Mouse (Mus musculus) hindbrain, embryonic 10.5 days (tissue): ENCODE results near the gene Ankrd50. TPM values are rescaled to one million over a fixed set of nuclear protein-coding genes. Genes with fewer than 3 reads are reported as not detected.

ENCODE experiments used
- DNase-seq: peaks from one replicate; pipeline ENCODE4 v3.0.0-alpha.2; 2017; ENCODE audit warnings: low spot score
- H3K27ac ChIP-seq: fragments of 300-500 bp; sonication (generic); 2 replicates; pipeline ENCODE4 v1.5.1; 2016; ENCODE audit warnings: mild to moderate bottlenecking, moderate library complexity
- H3K27me3 ChIP-seq: fragments of 300-500 bp; sonication (generic); 2 replicates; pipeline ENCODE4 v1.6.1; 2016; ENCODE audit warnings: mild to moderate bottlenecking; ENCODE audit not compliant: poor library complexity, insufficient read depth, severe bottlenecking
- H3K36me3 ChIP-seq: fragments of 300-500 bp; sonication (generic); 2 replicates; pipeline ENCODE4 v1.6.1; 2016; ENCODE audit warnings: mild to moderate bottlenecking, moderate library complexity
- H3K4me1 ChIP-seq: fragments of 300-500 bp; sonication (generic); replicated peaks from 2 replicates; pipeline ENCODE4 v1.6.1; 2016; ENCODE audit warnings: mild to moderate bottlenecking
- H3K4me3 ChIP-seq: fragments of 300-500 bp; sonication (generic); 2 replicates; pipeline ENCODE4 v1.5.1; 2016; ENCODE audit warnings: mild to moderate bottlenecking, moderate library complexity
- H3K9me3 ChIP-seq: fragments of 300-500 bp; sonication (generic); 2 replicates; pipeline ENCODE4 v1.6.1; 2016; ENCODE audit warnings: mild to moderate bottlenecking, moderate library complexity
- WGBS: fragments of 180-500 bp; shearing (Covaris S2); methylation state at CpG from one replicate; pipeline ENCODE4 v1.1.7; 2016; 5-methylcytosine and 5-hydroxymethylcytosine counted together
- polyA plus RNA-seq: library from polyadenylated mRNA; unstranded; fragments of >200 nt; fragmentation: Nextera tagmentation; extraction: Ambion mirVana; gene quantifications from 2 replicates; pipeline ENCODE4 v1.2.1, GENCODE M21; 2016

Gene Ankrd50
- polyA plus RNA-seq, 1 experiment from 2014 or later = 29.2 TPM

DNA sequence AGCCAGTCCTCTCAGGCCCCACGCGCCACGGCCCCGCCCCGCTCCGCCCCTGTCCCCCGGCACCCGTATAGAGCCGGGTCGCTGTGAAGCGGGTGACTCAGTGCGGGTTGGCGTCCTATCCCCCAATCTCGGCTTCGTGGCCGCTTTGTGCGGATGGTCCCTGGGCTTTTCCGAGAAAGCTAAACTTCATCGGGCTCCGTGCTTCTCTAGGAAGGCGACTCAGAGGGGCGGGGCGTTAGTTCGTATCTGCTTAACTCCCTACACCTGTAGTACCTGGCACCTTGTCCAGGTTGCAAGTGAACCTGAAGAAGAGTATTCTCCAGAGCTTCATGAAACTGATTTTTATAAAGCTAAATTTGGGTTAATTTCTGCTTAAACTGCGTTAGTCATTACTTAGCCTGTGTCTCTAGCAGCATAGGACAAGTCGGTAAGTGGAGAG lies 482 bp upstream of the Ankrd50 start:
- H3K4me3 ChIP-seq = peak overlapping the region; percentile 78
- peaks cover 26% of the 10 kb centered on the region for H3K36me3 ChIP-seq
- peaks cover 45% of the 10 kb centered on the region for H3K4me1 ChIP-seq
- no peak for DNase-seq
- 2% methylated on average over 26 of the region's 26 CpGs for WGBS
- H3K27ac ChIP-seq = peak overlapping the region; percentile 99
- H3K27me3 ChIP-seq = no peaks in the 10 kb centered on the region
- no peaks in the 10 kb centered on the region for H3K9me3 ChIP-seq

DNA sequence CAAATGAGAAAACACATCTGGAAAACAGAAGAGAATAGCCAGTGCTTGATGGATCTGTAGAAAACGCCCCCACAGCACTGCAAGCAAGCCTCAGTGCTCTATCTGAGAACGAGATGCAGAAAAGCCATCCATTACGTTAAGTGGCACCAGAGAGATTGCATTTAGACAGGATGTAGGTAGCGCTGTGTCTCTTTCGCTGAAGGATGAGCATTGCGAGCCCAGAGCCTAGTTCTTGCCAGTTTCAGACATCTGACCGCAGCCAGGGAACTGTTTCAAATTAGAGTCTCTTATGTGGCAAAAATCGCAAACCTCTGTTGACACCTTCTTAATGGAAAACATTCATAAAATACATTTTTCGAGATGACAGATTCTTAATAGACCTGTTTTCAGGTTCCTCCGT lies 1.1 kb downstream of the Ankrd50 start:
- 28% methylated on average over 10 of the region's 10 CpGs for WGBS
- H3K4me3 ChIP-seq = peak overlapping the region; percentile 78
- peaks cover 59% of the 10 kb centered on the region for H3K4me1 ChIP-seq
- H3K27ac ChIP-seq = peak overlapping the region; percentile 99
- H3K9me3 ChIP-seq = no peaks in the 10 kb centered on the region
- no peaks in the 10 kb centered on the region for H3K27me3 ChIP-seq
- H3K36me3 ChIP-seq = peaks cover 42% of the 10 kb centered on the region
- DNase-seq = peak; percentile 6

DNA sequence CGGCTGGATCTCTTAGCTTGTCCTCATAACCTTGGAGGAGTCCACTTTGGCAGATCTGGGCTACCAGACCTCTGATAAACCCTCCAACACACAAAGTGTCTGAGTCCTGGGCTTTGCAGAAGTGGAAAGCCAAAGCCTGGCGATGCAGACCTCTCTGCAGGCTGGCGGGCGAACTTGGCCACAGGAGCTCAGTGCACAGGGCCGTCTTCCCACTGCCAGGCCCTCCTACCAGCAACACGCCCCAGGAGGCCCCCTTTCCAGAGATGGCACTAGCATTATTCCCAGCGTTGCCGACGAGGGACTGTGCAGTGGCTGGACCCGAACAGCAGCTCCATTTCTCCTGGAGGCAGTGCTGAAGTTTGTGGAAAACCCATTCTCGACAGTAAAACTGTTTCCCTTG lies 1.9 kb downstream of the Ankrd50 start:
- Histone ChIP-seq H3K27me3 (no peaks in the 10 kb centered on the region), H3K4me1 (peaks cover 66% of the 10 kb centered on the region), H3K27ac (peak overlapping the region; percentile 99), H3K9me3 (no peaks in the 10 kb centered on the region), H3K36me3 (peaks cover 50% of the 10 kb centered on the region), H3K4me3 (peak overlapping the region; percentile 78)
- peak; percentile 21 for DNase-seq
- 43% methylated on average over 11 of the region's 11 CpGs for WGBS

DNA sequence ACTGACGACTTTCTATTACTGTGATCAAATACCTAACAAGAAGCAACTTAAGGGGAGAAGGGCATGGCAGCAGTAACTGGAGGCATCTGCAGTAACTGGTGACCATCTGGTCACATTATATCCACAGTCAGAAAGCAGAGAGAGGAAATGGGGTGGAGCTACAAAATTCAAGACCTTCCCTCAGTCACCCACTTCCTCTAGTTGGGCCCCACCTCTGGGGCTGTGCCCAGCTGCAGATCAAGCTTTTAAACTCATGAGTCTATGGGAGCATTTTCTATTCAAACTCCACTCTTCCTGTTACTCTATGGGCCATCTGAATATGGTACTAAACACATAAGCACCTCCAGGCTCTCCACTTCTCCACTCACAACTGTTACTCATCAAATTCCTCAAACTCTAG lies 3.5 kb downstream of the Ankrd50 start:
- no peaks in the 10 kb centered on the region for H3K27me3 ChIP-seq
- H3K9me3 ChIP-seq = no peaks in the 10 kb centered on the region
- no peak overlapping the region for H3K27ac ChIP-seq
- 72% methylated on average over 1 of the region's 1 CpGs for WGBS
- no peak for DNase-seq
- H3K36me3 ChIP-seq = peaks cover 64% of the 10 kb centered on the region
- H3K4me3 ChIP-seq = peak overlapping the region; percentile 78
- peaks cover 75% of the 10 kb centered on the region for H3K4me1 ChIP-seq

DNA sequence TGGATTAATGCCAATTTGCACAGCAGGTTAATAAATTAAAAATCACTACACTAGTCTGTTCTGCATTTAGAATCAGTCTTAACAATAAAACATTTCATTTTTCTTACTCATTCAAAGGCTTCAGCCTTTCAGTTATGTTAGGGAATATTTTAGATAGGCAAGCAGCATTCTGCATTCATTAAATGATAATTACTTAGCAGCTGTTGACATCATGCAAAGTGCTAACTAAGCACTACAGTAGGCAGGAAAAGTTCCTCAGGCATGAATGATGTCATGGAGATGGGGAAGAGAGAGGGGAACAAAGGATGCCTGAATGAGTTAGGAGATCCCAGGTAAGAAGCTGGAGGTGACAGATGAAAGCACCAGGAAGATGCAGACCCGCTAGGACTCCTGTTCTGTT lies 6.7 kb downstream of the Ankrd50 start:
- Histone ChIP-seq H3K9me3 (no peaks in the 10 kb centered on the region), H3K27ac (no peak overlapping the region), H3K4me3 (no peak overlapping the region), H3K27me3 (no peaks in the 10 kb centered on the region), H3K36me3 (peaks cover 84% of the 10 kb centered on the region), H3K4me1 (peaks cover 76% of the 10 kb centered on the region)
- 71% methylated on average over 1 of the region's 1 CpGs for WGBS
- no peak for DNase-seq

DNA sequence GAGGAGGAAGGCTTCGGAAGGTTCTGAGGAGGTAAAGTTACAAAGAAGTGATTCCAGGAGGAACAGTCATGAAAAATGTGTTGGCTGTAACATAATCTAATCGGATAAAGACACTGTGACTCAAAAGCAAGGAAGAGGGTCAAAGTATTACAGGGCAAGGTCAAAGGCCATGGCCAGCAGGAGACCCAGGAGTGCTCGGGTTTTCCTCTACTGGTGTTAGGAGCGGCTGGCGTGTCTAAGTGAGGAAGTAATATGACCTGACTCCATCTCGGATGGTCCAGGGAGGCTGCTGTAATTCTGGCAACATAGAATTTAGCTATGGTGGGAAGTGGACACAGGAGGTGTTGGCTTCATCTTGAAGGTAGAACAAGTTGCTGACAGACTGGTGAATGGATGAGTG lies 9.1 kb downstream of the Ankrd50 start:
- peak; percentile 27 for DNase-seq
- Histone ChIP-seq H3K4me3 (no peak overlapping the region), H3K4me1 (peaks cover 59% of the 10 kb centered on the region), H3K27me3 (no peaks in the 10 kb centered on the region), H3K9me3 (no peaks in the 10 kb centered on the region), H3K36me3 (peaks cover 82% of the 10 kb centered on the region), H3K27ac (no peak overlapping the region)
- 42% methylated on average over 6 of the region's 6 CpGs for WGBS

DNA sequence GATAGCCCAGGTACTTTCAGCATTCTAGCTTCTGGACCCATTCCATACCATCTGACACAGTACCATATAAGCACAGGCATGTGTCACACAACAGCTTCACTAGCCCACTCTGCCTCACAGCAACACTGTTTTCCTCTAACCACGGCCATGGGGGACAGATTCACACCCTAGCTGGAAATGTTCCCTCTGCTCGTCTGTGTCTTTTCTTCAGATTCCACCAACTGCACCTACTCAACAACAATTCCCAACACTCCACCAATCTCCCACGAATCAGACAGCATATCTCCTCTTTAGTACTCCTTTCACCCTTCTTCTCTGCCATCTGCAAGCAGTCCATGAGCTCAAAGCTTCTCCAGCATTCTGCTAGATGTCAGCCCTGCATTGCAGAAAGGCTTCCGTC lies 11.5 kb downstream of the Ankrd50 start:
- no peak for DNase-seq
- Histone ChIP-seq H3K4me3 (no peak overlapping the region), H3K36me3 (peaks cover 72% of the 10 kb centered on the region), H3K27me3 (no peaks in the 10 kb centered on the region), H3K9me3 (no peaks in the 10 kb centered on the region), H3K27ac (no peak overlapping the region), H3K4me1 (peaks cover 36% of the 10 kb centered on the region)
- WGBS = 90% methylated on average over 4 of the region's 4 CpGs

DNA sequence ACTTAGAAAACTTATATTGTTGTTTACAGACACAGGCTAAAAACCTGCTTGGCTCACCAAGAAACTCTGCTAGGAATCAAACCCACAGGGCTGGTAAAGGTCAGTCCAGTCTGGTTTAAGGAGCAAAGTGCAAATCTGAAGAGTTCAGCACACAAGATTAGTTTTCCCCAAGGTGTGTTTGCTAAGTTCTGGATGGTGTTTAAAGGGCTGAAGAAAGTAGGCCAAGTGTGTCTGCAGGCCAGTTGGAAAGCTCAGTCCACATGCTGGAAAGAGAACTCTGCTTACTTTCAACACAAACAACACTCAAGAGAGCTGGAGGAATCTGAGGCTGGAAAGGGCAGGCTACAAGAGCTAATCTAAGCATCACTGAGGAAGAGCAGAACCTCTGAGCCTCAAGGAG lies 13.1 kb downstream of the Ankrd50 start:
- H3K4me1 ChIP-seq = peaks cover 32% of the 10 kb centered on the region
- DNase-seq = no peak

DNA sequence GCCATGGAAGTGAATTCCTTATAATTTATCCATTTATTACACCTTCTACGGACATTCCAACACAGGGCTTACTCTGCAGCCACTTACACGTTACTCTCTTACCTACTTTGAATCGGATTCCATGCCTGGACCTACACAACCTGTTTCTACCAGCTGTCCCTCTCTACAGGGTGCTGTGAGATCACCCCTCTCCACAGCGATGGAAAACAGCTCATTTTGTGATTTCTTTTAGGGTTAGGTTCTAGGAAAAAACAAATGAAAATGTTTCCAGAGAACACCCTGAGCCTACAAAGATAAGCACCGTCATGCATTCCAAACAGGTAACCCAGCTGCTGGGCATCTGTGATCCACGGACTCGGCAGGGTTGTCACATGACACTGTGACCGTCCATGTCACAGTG lies 16.5 kb downstream of the Ankrd50 start:
- Histone ChIP-seq H3K27ac (no peak overlapping the region), H3K9me3 (no peaks in the 10 kb centered on the region), H3K27me3 (no peaks in the 10 kb centered on the region), H3K36me3 (peaks cover 77% of the 10 kb centered on the region), H3K4me1 (peaks cover 10% of the 10 kb centered on the region), H3K4me3 (no peak overlapping the region)
- no peak for DNase-seq
- 93% methylated on average over 8 of the region's 8 CpGs for WGBS

More for the DNA sequence above, 13.1 kb downstream of the Ankrd50 start:
- Histone ChIP-seq H3K27ac (no peak overlapping the region), H3K27me3 (no peaks in the 10 kb centered on the region), H3K9me3 (no peaks in the 10 kb centered on the region), H3K4me3 (no peak overlapping the region), H3K36me3 (peaks cover 72% of the 10 kb centered on the region)

DNA sequence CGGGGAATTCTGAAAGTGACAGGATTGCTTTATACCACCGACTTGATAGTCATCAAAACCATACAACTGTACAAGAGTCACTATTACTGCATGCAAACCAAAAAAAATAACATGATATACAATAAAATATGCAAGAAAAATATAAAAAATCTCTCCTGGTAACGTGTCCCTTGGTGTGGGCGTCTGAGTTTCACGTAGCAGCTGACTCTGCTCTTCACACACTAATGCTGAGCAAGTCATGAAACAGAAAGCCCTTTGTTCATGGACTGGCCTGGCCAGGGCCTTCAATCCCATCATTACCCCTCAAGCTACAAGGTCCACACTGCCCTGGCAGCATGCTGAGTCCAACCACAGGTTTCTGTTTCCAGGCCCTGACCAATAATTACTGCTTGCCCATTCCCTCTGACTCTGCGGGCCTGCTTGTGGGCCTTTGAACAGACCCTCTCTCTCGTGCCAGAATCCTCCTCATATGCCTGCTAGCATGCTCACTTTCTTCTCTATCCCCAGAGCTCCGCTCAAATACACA lies 17.7 kb downstream of the Ankrd50 start:
- Histone ChIP-seq H3K4me1 (peaks cover 7% of the 10 kb centered on the region), H3K9me3 (no peaks in the 10 kb centered on the region), H3K27ac (no peak overlapping the region), H3K36me3 (peaks cover 79% of the 10 kb centered on the region), H3K27me3 (no peaks in the 10 kb centered on the region), H3K4me3 (no peak overlapping the region)
- no peak for DNase-seq
- 84% methylated on average over 8 of the region's 8 CpGs for WGBS

DNA sequence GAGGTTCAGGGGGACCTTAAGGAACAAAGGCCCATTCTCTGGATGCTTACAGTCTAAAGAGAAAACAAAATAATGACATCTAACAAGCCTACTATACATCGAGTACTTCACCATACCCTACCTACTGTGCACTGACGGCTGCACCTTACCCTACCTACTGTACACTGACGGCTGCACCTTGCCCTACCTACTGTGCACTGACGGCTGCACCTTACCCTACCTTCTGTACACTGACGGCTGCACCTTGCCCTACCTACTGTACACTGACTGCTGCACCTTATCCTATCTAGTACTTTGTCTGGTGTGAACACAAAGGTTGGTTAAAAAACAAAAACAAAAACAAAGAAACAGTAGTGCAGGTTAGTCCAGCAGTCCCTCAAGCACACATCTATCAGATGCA lies 18.5 kb downstream of the Ankrd50 start:
- no peaks in the 10 kb centered on the region for H3K9me3 ChIP-seq
- no peak for DNase-seq
- no peaks in the 10 kb centered on the region for H3K27me3 ChIP-seq
- H3K27ac ChIP-seq = no peak overlapping the region
- 92% methylated on average over 5 of the region's 5 CpGs for WGBS
- no peak overlapping the region for H3K4me3 ChIP-seq
- peaks cover 79% of the 10 kb centered on the region for H3K36me3 ChIP-seq
- peaks cover 4% of the 10 kb centered on the region for H3K4me1 ChIP-seq

DNA sequence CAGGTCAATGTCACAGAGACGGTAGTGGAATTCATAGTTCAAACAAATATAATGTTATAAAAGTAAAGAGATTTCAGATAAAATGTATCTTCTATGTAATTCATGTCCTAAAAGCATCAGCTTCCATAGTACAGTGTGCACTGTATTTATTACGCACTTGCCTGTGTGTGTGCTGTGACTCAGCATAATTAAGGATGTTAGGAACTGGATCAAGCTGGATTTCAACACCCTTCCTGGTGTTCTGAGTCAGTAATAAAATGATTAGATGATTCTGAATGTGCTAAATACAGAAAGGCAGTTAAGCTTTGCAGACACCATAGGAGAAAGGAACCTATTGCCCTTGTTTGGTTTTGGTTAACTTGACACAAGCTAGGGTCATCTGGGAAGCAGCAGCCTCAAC lies 21.5 kb downstream of the Ankrd50 start:
- Histone ChIP-seq H3K4me1 (peaks cover 4% of the 10 kb centered on the region), H3K36me3 (peaks cover 93% of the 10 kb centered on the region), H3K27ac (no peak overlapping the region), H3K27me3 (no peaks in the 10 kb centered on the region), H3K9me3 (no peaks in the 10 kb centered on the region), H3K4me3 (no peak overlapping the region)
- no peak for DNase-seq
- 94% methylated on average over 2 of the region's 2 CpGs for WGBS

DNA sequence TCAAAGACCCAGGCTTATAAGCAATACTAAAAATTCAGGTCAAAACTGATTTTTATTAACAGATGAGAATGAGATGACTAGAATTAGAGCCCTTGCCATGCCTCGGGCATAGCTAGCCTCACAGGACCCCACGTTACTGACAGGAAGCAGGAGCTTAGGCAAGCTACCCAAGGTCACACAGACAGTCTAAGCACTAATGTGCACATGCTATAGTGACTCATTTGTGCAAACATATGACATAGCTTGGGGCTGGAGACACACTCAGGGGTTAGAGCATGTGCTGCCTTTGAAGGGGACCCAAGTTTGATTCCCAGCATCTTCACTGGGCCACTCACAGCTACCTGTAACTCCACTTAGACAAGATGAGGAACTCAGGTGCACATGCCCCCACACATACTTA lies 22.9 kb downstream of the Ankrd50 start:
- peaks cover 93% of the 10 kb centered on the region for H3K36me3 ChIP-seq
- no peaks in the 10 kb centered on the region; the same call in 1 of the 2 replicates for H3K4me1 ChIP-seq
- H3K9me3 ChIP-seq = no peaks in the 10 kb centered on the region
- H3K27ac ChIP-seq = no peak overlapping the region
- WGBS = 85% methylated on average over 2 of the region's 2 CpGs
- DNase-seq = no peak
- H3K4me3 ChIP-seq = no peak overlapping the region
- no peaks in the 10 kb centered on the region for H3K27me3 ChIP-seq

DNA sequence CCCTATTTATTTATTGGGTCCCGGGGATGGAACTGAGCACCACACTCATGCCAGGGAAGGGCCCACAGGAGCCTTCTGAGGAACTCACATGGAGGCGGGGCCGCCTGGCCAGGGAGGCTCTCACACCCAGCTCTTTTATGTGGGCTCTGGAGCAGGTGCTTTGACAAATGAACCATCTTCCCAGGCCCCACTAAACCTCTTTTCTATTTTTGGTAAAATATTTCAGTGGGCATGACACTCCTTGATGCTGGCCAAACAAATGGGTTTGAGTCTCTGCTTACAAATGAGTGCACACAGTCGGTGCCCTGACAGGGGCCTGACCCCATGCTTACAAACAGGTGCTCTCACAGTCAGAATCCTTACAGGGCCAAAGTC lies 24.4 kb downstream of the Ankrd50 start:
- H3K9me3 ChIP-seq = no peaks in the 10 kb centered on the region; the same call in 1 of the 2 replicates
- no peaks in the 10 kb centered on the region for H3K27me3 ChIP-seq
- H3K27ac ChIP-seq = no peak overlapping the region
- DNase-seq = no peak
- H3K36me3 ChIP-seq = peaks cover 98% of the 10 kb centered on the region
- H3K4me1 ChIP-seq = no peaks in the 10 kb centered on the region
- WGBS = 86% methylated on average over 4 of the region's 4 CpGs
- H3K4me3 ChIP-seq = no peak overlapping the region
